Mouse (Mus musculus) kidney, postnatal 4 days (tissue): ENCODE data around the gene Gm4340.
"Not testable (repeated sequence)": the region's sequence is repeated elsewhere in the genome, so short reads cannot be mapped to it uniquely, and the experiment has no call there.

Source experiments
- DNase-seq, 2 experiments: peaks; one replicate each; pipeline ENCODE4 v3.0.0; 2021; ENCODE audit warnings: mixed read lengths in 2 of 2

The Gm4340 gene

DNA sequence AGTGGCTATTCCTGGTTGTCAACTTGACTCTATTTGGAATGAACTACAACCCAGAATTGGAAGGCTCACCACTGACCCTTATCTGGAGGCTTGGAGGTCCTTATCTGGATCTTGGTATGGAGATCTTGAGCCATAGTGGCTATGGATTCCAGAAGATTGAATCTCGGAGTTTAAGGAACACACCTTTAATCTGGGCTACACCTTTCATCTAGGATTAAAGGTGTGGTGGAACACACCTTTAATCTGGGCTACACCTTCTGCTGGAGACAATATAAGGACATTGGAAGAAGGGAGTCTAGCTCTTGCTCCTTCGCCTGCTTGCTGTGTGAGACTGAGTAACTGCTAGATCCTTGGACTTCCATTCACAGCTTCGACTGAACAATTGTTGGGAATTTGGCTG is at the start of gene Gm4340:
TSS of gene Gm4340 (plus strand) at position 301 of the 400 bp plus-strand sequence.
- DNase-seq: not testable (repeated sequence)

DNA sequence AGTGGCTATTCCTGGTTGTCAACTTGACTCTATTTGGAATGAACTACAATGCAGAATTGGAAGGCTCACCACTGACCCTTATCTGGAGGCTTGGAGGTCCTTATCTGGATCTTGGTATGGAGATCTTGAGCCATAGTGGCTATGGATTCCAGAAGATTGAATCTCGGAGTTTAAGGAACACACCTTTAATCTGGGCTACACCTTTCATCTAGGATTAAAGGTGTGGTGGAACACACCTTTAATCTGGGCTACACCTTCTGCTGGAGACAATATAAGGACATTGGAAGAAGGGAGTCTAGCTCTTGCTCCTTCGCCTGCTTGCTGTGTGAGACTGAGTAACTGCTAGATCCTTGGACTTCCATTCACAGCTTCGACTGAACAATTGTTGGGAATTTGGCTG is 42.6 kb upstream of the Gm4340 start, which contains the start of gene Gm6763:
TSS of gene Gm6763 (plus strand) at position 301 of the 400 bp plus-strand sequence.
- DNase-seq: not testable (repeated sequence)

- not testable (repeated sequence) for DNase-seq
Measured at GRCm38 (mm10) chr10:104159706-104160105, 34.1 kb upstream of the Gm4340 start, which contains the start of gene Gm8764. TSS of gene Gm8764 (plus strand) at chr10:104160006.

- DNase-seq: not testable (repeated sequence)
Measured at GRCm38 (mm10) chr10:104168215-104168614, 25.6 kb upstream of the Gm4340 start, which contains the start of gene Gm21304. TSS of gene Gm21304 (plus strand) at chr10:104168515.

- not testable (repeated sequence) for DNase-seq
Measured at GRCm38 (mm10) chr10:104176724-104177123, 17.1 kb upstream of the Gm4340 start, which contains the start of gene Gm21312. TSS of gene Gm21312 (plus strand) at chr10:104177024.

GRCm38 (mm10) chr10:104185233-104185632 is 8.6 kb upstream of the Gm4340 start, which contains the start of gene Gm20765:
TSS of gene Gm20765 (plus strand) at chr10:104185533.
- not testable (repeated sequence) for DNase-seq

- DNase-seq: no peak
Measured at GRCm38 (mm10) chr10:104209655-104210054, 15.8 kb downstream of the Gm4340 start.

- DNase-seq: no peak
Measured at GRCm38 (mm10) chr10:104210268-104210990, 16.6 kb downstream of the Gm4340 start.

- DNase-seq: no peak
Measured at GRCm38 (mm10) chr10:104214527-104214926, 20.7 kb downstream of the Gm4340 start.

DNA sequence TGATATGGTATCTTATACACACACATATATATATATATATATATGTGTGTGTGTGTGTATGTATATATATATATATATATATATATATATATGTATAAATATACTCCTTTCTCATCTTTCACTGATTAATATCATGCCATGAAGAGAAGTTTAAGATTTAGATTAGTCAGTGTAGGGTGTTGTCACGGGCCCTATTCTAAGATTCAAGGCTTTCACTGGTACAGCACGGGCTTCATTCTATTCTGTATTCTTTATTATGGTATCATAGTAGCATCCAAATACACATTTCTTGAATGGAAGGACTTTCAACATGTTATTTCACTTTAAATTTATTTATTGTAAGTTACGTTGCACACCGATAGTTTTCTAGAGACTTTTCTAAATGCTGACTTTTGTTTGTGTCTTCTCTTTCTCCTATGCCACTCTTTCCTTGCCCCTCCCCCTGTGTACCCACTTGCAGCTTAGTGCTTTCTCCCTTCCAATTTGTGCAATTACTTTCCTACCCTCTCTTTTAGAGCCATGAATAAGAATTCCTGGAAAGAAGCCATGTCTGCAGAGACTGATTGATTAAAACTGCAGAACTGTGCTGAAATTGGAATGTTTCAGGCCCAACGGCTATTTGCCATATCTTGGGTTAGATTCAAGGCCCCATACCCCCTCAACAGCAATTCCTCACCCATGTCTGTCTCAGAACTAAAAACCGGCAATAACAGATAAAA is 26.6 kb downstream of the Gm4340 start:
- DNase-seq: no peak
